Mouse (Mus musculus) embryo, embryonic 9.5 days (tissue): ENCODE measurements around the gene Cfap20.
"Not testable (repeated sequence)": the region's sequence is repeated elsewhere in the genome, so short reads cannot be mapped to it uniquely, and the experiment has no call there.

Source experiments
- DNase-seq: peaks from one replicate; pipeline ENCODE4 v3.0.0-alpha.2; 2017; ENCODE audit errors: extremely low spot score

Gene Cfap20

DNA sequence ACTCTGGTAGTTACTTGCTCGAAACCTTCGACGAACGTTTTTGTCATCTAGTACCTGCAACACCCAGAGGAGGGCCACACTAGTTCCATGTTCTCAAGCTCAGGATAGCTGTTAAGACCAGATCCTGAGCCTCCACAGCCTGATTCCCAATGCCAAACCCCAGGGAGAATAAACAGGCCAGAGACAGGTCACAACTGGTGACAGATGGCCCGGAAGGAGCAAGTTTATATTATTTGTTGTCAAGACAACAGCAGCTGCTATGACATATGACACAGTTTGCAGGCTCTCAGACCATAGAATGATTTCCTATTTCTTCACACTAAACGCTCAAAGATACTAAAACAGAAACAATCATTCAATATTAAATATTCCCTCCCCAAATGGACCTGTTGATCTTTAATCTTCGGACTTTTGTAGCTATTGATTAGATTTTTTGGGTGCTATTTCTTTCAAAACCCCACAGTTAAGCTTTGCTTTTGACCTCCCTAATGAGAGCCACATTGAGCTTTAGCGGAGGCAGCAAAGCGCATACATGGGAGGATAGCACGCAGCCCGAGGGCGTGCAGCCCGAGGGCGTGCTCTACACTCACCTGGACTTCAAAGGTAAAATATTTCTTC lies 12.4 kb downstream of the Cfap20 start:
- DNase-seq, result no peak

- DNase-seq, result no peak
These were observed 23.2 kb downstream of the Cfap20 start for GRCm38 (mm10) chr8:95411309-95411972.

DNA sequence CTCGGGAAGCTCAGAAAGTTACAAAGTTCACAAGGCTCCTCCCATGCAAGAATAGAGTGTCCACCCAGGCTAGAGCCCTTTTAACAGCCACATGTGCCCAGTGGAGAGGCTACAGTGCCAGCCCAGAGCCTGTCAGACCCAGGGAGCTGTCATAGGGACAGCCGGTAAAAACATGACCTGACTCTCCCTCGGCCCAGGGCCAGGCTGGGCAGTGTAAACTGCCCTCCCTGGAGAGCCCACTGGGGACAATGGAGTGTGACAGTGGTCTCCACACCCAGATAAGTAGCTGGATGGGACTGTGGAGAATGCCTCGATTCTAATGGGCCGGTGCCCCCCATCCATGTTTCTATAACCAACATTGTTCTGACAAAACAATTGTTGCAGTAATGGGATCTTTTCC lies 25.2 kb downstream of the Cfap20 start:
- DNase-seq, result no peak

DNA sequence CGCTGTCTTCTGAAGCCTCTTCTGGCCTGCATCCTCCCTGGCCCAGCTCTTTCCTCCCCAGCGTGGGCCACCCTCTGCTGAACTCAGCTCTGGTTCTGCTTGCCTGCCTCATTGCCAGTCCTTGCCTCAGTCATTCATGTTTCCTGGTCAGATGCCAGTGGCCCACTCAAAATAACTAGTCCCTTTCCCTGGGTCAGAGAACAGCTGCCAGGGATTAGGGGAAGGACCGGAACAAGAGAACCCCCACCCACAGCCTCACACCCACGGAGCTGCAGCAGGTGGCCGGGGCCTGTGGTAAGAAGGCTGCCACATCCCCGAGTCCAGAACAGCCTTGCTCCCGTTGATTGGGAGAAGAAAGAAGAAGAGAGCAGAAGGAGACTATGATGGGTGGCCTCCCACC lies 33.6 kb downstream of the Cfap20 start:
- no peak for DNase-seq

- DNase-seq, result no peak
These were observed 35.5 kb downstream of the Cfap20 start for GRCm38 (mm10) chr8:95399131-95399530.

DNA sequence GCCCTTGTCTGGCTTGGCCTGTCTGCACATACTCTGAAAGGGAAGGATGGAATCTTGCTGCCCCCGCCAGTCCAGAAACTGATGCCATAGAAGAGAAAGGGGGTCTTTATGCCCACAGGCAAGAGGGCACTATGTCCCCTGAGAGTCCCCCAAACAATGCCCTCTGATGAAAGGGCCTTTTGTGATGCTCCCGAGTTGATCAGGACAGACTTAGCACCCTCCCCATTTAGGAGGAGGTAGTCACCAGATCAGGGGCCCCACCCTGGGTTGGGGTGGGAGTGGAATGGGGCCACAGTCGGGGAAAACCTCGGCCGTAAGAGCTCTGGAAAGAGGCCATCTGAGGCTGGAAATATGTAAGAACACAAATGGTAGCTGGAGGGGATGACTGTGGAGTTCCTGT lies 37.5 kb downstream of the Cfap20 start:
- DNase-seq, result no peak

- no peak for DNase-seq
These were observed 37.9 kb downstream of the Cfap20 start for GRCm38 (mm10) chr8:95396752-95397151.

DNA sequence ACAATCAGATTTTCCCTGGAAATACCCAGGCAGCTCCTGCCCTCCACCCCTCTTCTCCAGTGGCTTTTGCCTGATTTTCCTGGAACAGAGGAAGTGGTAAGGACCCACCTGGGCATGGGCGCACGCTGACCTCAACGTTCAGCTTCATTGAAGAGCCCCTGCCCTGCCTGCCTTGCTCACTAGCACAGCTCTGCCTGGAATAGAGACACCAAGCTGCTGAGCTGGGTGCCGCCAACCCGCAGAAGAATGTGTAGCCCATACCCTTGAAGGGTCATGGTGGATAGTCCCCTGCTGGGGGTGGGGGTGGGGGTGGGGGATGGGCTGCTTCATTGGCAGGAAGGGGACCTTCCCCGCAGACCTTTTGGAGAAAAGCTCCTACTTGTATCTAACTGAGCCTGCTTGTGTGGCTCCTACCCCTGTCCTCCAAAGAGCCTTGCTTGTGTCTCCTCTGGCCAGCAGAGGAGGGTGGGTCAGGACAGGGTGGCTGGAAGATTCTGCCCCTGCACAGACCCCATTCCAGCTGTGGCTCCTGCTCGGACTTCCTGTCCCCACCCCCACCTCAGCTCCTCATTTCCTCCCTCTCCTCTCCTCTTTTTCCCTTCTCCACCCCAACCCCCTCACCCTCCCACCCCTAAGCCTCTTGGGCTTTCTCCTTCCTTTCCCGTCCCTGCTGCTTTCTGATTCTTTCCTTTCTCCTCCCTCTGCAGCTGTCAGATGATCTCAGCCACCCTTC lies 39.3 kb downstream of the Cfap20 start:
- DNase-seq, result no peak

GRCm38 (mm10) chr8:95392604-95393003 lies 42.1 kb downstream of the Cfap20 start:
- no peak for DNase-seq

- DNase-seq, result no peak
These were observed 43.6 kb downstream of the Cfap20 start for GRCm38 (mm10) chr8:95391101-95391500.

GRCm38 (mm10) chr8:95390312-95390711 lies 44.4 kb downstream of the Cfap20 start:
- no peak for DNase-seq

- DNase-seq, result no peak
These were observed 46.7 kb downstream of the Cfap20 start for GRCm38 (mm10) chr8:95387936-95388335.

GRCm38 (mm10) chr8:95387221-95387620 lies 47.4 kb downstream of the Cfap20 start:
- no peak for DNase-seq

DNA sequence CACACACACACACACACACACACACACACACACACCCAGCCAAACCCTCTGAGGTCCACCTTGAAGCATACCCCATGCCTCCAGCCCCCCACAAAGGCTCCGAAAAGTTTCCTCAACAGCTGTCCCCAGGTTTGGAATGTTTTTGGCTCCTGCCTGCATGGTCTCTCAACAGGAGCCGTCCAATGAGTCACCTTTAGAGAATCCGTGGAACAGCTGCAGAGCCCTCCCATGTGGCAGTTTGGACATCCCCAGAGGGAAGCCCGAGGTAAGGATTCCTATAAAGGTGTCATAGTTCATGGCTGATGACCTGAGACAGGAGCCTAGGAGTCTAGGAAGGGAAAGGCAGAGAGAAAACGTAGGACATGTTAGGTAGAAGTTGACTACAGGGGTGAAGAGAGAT lies 48.6 kb downstream of the Cfap20 start:
- no peak for DNase-seq

DNA sequence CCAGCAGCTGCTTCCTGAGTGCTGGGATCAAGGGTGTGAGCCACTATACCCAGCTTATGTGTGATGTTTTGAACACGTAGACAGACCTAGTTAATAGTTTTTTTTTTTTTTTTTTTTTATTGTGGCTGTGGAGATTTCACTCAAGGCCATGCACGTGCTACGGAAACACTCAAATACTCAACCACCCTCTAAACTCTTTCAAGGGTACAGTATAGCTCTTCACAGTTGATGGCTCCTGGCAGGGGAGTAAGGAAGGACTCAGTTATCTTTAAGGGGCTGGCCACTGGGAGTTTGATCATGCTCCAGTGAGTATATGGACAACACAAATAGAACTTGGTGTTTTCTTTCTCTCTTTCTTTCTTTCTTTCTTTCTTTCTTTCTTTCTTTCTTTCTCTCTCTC lies 50.2 kb downstream of the Cfap20 start:
- no peak for DNase-seq

- no peak for DNase-seq
These were observed 53.1 kb downstream of the Cfap20 start for GRCm38 (mm10) chr8:95381595-95381994.

GRCm38 (mm10) chr8:95380953-95381352 lies 53.7 kb downstream of the Cfap20 start:
- DNase-seq, result no peak

- not testable (repeated sequence) for DNase-seq
These were observed 55.7 kb downstream of the Cfap20 start for GRCm38 (mm10) chr8:95378928-95379327.

GRCm38 (mm10) chr8:95377863-95378291 lies 56.8 kb downstream of the Cfap20 start:
- DNase-seq, result no peak

- DNase-seq, result no peak
These were observed 57.6 kb downstream of the Cfap20 start for GRCm38 (mm10) chr8:95377101-95377500.

- no peak for DNase-seq
These were observed 58.2 kb downstream of the Cfap20 start for GRCm38 (mm10) chr8:95376309-95376999.

- DNase-seq, result no peak
These were observed 59.2 kb downstream of the Cfap20 start for GRCm38 (mm10) chr8:95375374-95375930.
